Mouse (Mus musculus): ENCODE data around the gene Lum. TPM values are rescaled to one million over a fixed set of nuclear protein-coding genes. Genes with fewer than 3 reads are reported as not detected.

Gene Lum
- not detected for polyA plus RNA-seq (2017; shearing (Covaris generic))

GRCm38 (mm10) chr10:97564957-97565856 is at the start of gene Lum:
TSS of gene Lum (plus strand) at chr10:97565128.
- ATAC-seq = no peak

DNA sequence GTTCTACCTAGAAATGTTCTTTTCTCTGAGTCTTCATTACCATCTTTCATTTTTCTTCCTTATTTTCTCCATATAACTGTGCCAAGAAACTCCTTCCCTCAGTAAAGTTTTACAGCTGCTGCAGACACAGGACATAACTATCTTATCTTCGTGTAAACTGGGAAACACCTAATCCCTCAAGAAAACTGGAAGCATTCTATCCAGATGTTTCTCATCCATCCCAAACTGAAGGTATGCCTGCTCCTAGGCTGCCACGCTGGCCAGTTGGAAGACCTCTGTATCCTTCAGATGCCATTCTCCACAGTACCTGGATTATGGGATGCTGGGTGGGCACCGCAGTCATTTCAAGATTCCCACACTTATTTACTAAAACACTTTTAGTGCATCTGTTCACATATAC is 41.6 kb upstream of the Lum start:
- no peak for ATAC-seq

GRCm38 (mm10) chr10:97535697-97536096 is 29.2 kb upstream of the Lum start:
- ATAC-seq = no peak

- ATAC-seq = no peak
These were observed 28.0 kb upstream of the Lum start for GRCm38 (mm10) chr10:97536921-97537320.

DNA sequence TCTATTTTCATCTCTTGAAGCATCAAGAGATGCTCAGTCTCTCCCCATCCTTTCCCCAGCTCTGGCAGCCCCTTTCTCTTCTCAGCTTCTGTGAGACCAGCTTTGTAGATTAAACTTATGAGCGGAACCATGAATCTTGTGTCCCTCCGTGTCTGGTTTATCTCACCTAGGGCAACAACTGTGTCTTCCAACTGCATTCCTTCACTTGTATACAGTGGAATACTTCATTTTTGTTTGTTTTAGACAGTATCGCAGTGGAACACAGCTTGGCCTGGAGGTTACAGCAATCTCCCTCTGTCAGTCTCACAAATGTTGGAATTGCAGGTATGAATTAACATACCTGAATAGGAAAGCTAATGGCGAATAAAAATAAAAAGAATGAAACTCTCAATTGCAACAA is 26.7 kb upstream of the Lum start:
- ATAC-seq = no peak

DNA sequence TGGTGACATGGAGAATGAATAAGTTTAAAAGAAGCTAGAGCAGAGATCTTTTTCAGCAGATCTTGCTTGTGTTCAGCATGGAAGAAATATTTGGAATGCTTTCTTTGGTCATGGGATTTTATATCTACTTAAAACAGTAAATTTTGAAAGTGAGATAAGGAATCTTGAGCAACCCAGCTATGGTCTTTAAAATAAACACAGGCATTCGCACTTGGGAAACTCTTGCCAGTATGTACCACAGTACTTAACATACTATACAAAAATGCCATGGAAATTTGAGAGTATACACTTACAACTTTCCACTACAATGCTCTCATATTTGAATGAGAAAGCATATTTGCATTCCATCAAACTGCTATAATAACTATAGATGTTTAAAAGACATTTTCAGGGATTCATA is 17.2 kb upstream of the Lum start:
- ATAC-seq = no peak

DNA sequence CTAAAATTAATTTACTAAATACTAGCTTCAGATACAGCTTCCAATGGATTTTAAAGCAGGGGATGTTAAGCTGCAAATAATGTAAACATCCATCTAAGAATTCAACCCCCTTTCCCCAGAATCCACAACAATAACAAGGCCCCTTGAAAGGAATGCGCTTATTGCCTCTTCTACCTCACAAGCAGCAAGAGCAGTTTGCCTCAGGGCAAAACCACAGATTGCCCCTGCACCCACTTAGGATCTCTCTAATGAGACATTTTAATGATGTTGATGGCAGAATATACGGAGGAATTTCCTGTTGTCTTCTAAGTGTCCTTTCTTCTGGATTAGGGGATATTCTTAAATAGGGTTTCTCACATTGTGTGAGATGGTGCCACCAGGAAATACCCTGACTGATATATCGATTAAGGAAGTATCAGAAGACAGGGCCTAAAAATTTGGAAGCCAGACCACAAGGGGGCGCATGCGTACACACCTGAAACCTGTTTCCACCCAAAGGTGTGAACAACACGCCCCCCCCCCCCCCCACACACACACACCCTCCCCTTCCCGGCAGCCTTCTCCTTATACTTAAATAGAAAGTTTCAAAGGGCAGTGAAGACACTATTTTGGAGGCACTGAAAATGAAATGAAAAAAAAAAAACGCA is 2.7 kb downstream of the Lum start:
- no peak for ATAC-seq

DNA sequence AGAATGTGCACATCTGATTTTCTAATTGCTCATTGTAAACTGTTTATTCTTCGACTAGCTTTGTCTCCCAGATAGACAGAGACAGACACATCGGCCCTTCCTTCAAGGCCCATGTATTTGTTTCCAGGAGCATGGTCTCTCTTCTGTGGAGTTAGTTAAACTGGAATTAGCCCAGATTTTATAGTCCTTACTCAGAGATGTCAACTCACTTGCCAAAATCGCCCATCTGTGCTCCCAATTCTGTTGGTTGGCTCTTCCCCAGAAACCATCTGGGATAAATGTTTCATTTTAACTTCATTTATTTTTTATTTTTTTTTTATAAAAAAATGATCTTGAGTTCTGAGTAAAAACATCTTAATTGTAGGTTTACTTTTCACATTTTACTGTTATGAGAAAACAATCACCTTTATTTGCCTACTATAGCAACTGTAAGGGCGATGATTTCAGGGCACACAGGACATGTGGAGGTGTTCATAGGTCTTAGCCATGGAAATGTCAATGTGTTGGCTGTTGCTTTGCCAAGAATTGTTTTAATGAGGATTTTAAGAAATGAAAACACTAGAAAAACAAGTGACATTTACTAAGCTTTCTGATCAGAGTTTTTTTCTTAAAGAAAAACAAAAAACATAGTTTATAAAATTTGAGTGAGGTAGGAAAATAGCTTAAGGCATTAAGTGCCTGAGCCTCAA is 17.8 kb downstream of the Lum start:
- ATAC-seq = no peak

DNA sequence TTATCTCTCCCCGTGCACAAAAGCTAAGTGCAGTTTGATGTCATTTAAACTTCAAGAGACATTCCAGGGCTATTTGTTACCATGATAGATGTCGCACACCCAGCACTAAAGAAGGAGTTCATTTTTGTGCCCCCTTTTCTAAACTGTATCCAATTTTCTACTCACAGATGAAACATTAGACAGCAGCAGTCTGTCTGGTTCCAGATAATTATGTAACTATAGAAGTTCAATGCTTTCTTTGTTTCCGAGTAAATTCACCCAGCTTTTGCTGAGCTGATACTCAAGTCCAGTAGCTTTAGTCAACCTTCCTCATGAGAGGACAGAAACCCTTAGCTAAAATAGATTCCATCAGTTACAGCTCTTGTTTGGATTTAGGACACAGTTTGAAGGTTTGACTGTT is 19.2 kb downstream of the Lum start:
- no peak for ATAC-seq

DNA sequence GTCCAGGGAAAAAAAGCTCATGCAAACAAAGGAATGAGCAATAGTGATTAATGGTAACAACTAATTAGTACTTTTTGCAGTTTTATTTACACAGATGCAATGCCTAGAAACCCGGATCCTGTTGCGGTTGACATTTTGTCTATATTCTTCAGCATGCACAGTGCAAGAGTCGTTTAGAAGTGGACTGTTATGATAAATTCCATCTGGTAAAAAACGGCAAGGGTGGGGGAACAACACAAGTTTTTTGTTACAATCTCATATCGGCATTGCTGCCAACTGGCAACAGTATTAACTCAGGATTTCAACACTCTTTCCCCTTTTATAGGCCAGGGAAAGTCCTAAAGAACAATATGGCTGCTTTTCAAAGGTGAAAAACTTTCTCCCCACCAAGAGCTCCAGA is 22.2 kb downstream of the Lum start:
- no peak for ATAC-seq

GRCm38 (mm10) chr10:97589574-97589973 is 24.6 kb downstream of the Lum start:
- ATAC-seq = no peak

GRCm38 (mm10) chr10:97591036-97591435 is 26.1 kb downstream of the Lum start:
- no peak for ATAC-seq

DNA sequence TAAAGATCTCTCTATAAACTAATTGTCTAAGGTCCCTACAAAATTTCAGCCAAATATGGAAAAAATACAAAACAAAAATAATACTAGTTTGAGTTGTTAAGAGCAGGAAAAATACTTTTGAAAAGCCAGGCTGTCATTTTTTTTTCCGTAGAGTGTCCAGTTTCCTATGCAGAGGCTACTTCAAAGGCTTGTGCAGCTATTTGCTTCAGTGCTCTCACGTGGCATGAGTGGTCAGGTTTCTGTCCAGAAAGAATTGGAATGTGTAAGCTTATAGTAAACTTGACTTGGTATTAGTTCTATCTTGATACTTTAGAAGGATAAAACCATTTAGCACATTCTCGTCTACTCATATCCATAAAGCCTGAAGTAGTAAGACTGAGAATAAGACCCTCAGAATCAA is 26.8 kb downstream of the Lum start:
- no peak for ATAC-seq

- ATAC-seq = no peak
These were observed 30.8 kb downstream of the Lum start for GRCm38 (mm10) chr10:97595680-97596079.

DNA sequence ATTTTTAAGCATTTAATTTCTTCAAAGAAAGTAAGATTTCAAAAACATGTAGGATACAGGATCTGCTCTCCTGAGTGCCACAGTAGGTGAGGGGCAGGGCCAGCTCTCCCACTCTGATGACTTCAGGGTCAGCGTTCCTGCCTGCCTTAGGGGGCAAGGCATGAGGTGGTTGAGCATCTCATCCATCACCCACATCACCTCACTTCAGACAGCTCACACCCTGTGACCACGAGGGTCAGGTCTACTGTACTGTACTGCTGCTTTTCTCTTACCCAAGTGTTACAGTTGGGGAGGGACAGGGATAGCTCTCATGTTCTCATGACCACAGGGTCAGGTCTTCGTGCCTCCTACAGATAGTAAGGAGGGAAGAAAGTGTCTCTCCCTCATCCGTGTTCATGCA is 36.8 kb downstream of the Lum start:
- no peak for ATAC-seq

DNA sequence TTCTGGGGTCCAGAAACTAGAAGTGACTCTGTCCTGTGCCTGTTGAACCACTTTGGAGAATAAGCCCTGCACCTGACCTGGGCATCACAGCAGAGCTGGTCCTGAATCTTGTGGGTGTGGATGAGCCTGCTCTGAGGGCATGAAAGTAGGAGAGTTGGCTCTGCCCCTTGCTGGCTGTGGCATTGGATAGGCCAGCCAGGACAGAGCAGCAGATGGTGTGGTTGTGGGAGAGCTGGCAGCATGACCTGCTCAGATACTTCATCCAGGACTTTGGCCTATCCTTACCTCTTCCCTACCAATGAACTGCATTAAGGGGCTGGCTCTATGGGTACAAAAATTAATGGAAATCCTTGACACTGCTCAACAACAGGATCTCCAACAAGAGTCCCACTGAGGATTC is 38.3 kb downstream of the Lum start:
- no peak for ATAC-seq

DNA sequence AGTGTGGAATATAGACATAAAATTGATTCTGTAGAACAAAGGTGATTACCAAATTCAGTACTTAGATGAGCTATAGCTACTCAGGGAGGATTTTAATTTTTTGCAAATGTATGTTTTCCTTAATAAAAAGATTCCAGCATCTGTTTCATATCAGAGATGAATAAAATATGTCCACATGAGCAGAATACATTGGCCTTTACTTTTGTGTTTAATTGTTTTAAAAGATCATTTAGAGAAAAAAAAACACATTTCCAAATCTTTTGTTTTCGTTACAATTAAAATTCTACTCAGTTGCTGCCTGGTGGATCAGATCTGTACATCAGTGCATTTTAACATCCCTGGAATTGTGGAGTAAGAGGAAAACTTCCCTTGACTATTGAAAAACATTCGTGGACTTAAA is 41.7 kb downstream of the Lum start, which contains the start of gene Kera:
Kera (plus strand) TSS at position 301 of the 400 bp plus-strand sequence.
- no peak for ATAC-seq

Other genes starting within 250 kb of the Lum start
- gene Dcn, start 85.5 kb upstream of the Lum start, polyA plus RNA-seq (2017; shearing (Covaris generic)) = not detected
- not detected for gene Kera, start 41.8 kb downstream of the Lum start, polyA plus RNA-seq (2017; shearing (Covaris generic))
- gene Epyc, start 78.9 kb downstream of the Lum start, polyA plus RNA-seq (2017; shearing (Covaris generic)) = not detected
- gene Ccer1, start 127.9 kb downstream of the Lum start, polyA plus RNA-seq (2017; shearing (Covaris generic)) = not detected
- not detected for gene C030005K15Rik, start 161.6 kb downstream of the Lum start, polyA plus RNA-seq (2017; shearing (Covaris generic))

All from inflammation-experienced regulatory T-cells, adult 6 months (primary cell).